Mouse (Mus musculus) midbrain, postnatal 0 days (tissue): ENCODE measurements at regions not wholly inside any gene's neighbourhood (a gene's known extent, or its start where the extent isn't known, plus 50 kb on each side); places are given as distances from the start of the nearest gene placed in this dataset.
"Not testable (repeated sequence)": the region's sequence is repeated elsewhere in the genome, so short reads cannot be mapped to it uniquely, and the experiment has no call there.

ENCODE experiments used
- ATAC-seq: fragments of 200-750 bp; cut with Nextera tagmentation; 2 replicates; pipeline ENCODE4 v1.8.0; 2017; ENCODE audit warnings: moderate number of reproducible peaks, mild to moderate bottlenecking, moderate TSS enrichment, moderate library complexity; ENCODE audit not compliant: low FRiP score
- DNase-seq: peaks from one replicate; pipeline ENCODE4 v3.0.0-alpha.2; 2015; ENCODE audit warnings: low spot score
- H3K27ac ChIP-seq: fragments of 300-500 bp; sonication (generic); 2 replicates; pipeline ENCODE4 v1.5.1; 2014; ENCODE audit warnings: low read depth, mild to moderate bottlenecking, low read length, mixed read lengths
- H3K27me3 ChIP-seq: fragments of 300-500 bp; sonication (generic); 2 replicates; pipeline ENCODE4 v1.6.1; 2014; ENCODE audit warnings: low read length, control low read depth, mixed read lengths; ENCODE audit not compliant: insufficient read depth
- H3K36me3 ChIP-seq: fragments of 300-500 bp; sonication (generic); 2 replicates; pipeline ENCODE4 v1.6.1; 2014; ENCODE audit warnings: low read length, control low read depth, mixed read lengths; ENCODE audit not compliant: insufficient read depth
- H3K4me1 ChIP-seq: fragments of 300-500 bp; sonication (generic); 2 replicates; pipeline ENCODE4 v1.6.1; 2014; ENCODE audit warnings: mild to moderate bottlenecking, control low read depth, antibody characterized with exemption, low read length, mixed read lengths; ENCODE audit not compliant: insufficient read depth
- H3K4me2 ChIP-seq: fragments of 300-500 bp; sonication (generic); 2 replicates; pipeline ENCODE4 v1.6.1; 2014; ENCODE audit warnings: low read depth, mild to moderate bottlenecking, low read length, mixed read lengths; ENCODE audit not compliant: poor library complexity, severe bottlenecking
- H3K4me3 ChIP-seq: fragments of 300-500 bp; sonication (generic); 2 replicates; pipeline ENCODE4 v1.5.1; 2014; ENCODE audit warnings: low read depth, mild to moderate bottlenecking, low read length, moderate library complexity
- H3K9ac ChIP-seq: fragments of 300-500 bp; sonication (generic); replicated peaks from 2 replicates; pipeline ENCODE4 v1.6.1; 2014; ENCODE audit warnings: mild to moderate bottlenecking, low read length, moderate library complexity, mixed read lengths; ENCODE audit not compliant: poor library complexity, severe bottlenecking
- H3K9me3 ChIP-seq: fragments of 300-500 bp; sonication (generic); 2 replicates; pipeline ENCODE4 v1.6.1; 2016; ENCODE audit warnings: low read length, control low read depth
- CTCF ChIP-seq: IDR thresholded peaks from 2 replicates; pipeline ENCODE4 v1.5.1; 2016; ENCODE audit warnings: antibody characterized with exemption, mild to moderate bottlenecking
- WGBS: fragments of 180-500 bp; shearing (Covaris S2); extraction: QIAGEN DNeasy Blood & Tissue Kit; methylation state at CpG from one replicate; pipeline ENCODE4 v1.1.7; 2014; 5-methylcytosine and 5-hydroxymethylcytosine counted together

GRCm38 (mm10) chr3:58240775-58241174 lies 173.7 kb upstream of the Tsc22d2 start:
- WGBS = 60% methylated on average over 4 of the region's 4 CpGs
- Histone ChIP-seq H3K9ac (no peak overlapping the region), H3K36me3 (no peaks in the 10 kb centered on the region), H3K4me1 (no peaks in the 10 kb centered on the region), H3K4me2 (no peak overlapping the region), H3K9me3 (no peaks in the 10 kb centered on the region), H3K27me3 (no peaks in the 10 kb centered on the region), H3K27ac (no peak overlapping the region), H3K4me3 (no peak overlapping the region)
- DNase-seq (no peak), ATAC-seq (0 out of 2 replicates have a peak, but pooled peaks have one; percentile 49)
- TF ChIP-seq CTCF = no peak

DNA sequence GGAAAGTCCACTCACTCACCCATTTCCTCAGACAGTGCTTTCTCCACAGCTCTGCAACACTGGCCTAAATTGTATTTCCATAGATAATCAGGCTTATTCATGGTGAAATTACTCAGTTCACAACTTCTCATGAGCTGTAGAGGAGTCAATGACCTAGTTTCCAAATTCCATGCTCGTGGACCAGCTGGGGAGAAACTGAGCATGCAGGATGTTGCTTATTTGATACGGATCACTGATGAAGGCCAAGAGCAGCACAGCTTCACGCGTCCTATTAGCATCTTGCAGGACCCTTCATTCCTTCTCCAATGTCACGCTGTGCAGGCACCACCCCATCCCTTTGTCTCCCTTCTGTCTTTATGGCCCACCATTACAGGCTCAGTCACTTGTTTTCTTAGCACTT lies 169.2 kb upstream of the Tsc22d2 start:
- H3K4me1 ChIP-seq = no peaks in the 10 kb centered on the region
- H3K4me3 ChIP-seq = no peak overlapping the region
- ATAC-seq = no peak
- H3K27me3 ChIP-seq = no peaks in the 10 kb centered on the region
- no peak overlapping the region for H3K27ac ChIP-seq
- H3K9ac ChIP-seq = no peak overlapping the region
- no peaks in the 10 kb centered on the region for H3K9me3 ChIP-seq
- DNase-seq = no peak
- H3K4me2 ChIP-seq = no peak overlapping the region
- 13% methylated on average over 5 of the region's 5 CpGs for WGBS
- no peak for TF ChIP-seq CTCF
- no peaks in the 10 kb centered on the region for H3K36me3 ChIP-seq

- no peak overlapping the region for H3K27ac ChIP-seq
- no peaks in the 10 kb centered on the region for H3K27me3 ChIP-seq
- ATAC-seq = no peak
- H3K4me2 ChIP-seq = no peak overlapping the region
- no peaks in the 10 kb centered on the region for H3K9me3 ChIP-seq
- H3K4me3 ChIP-seq = no peak overlapping the region
- no peaks in the 10 kb centered on the region for H3K4me1 ChIP-seq
- H3K36me3 ChIP-seq = no peaks in the 10 kb centered on the region
- WGBS = 77% methylated on average over 2 of the region's 2 CpGs
- TF ChIP-seq CTCF = no peak
- no peak overlapping the region for H3K9ac ChIP-seq
- no peak for DNase-seq
Observed at GRCm38 (mm10) chr3:58247989-58248388, 166.5 kb upstream of the Tsc22d2 start.

- ATAC-seq = no peak
- no peaks in the 10 kb centered on the region for H3K27me3 ChIP-seq
- TF ChIP-seq CTCF = no peak
Observed at GRCm38 (mm10) chr3:58253942-58254341, 160.6 kb upstream of the Tsc22d2 start.

DNA sequence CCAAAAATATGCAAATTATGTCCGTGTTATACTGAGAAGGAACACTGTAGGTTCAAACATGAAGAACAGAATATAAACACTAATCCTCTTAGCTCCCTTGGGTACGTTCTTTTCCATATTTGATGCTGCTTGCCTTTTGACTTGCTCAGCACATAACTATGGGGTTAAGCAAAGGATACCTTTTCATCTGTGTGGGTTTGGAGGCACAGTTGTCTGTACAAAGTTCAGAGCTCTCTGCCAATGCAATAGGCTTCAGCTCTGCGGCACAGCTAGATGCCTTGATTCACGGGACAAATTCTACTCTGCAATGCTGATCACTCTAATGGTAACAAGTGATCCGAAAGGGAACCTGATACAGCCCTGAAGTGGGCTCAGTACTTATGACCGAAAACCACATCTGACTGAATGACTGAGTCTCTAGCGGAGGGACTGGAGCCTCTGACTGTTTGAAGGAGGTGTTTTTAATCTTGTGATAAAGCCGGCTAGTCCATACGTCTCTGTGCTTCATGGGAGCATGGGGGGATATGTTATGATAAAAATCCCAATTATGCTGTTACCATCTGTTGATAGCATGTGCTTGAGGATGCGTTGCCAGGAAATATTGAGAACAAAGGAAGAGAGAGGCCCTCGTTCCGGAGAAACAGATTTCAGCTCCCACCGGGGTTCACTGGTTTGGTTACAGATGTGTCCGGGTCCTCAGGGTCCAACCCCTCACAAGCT lies 146.7 kb upstream of the Tsc22d2 start:
- H3K9me3 ChIP-seq = no peaks in the 10 kb centered on the region
- no peaks in the 10 kb centered on the region for H3K36me3 ChIP-seq
- H3K9ac ChIP-seq = no peak overlapping the region
- no peaks in the 10 kb centered on the region for H3K4me1 ChIP-seq
- ATAC-seq = no peak
- H3K27ac ChIP-seq = no peak overlapping the region
- WGBS = 67% methylated on average over 14 of the region's 14 CpGs
- H3K4me2 ChIP-seq = no peak overlapping the region
- no peaks in the 10 kb centered on the region for H3K27me3 ChIP-seq
- peak; percentile 14 for DNase-seq
- H3K4me3 ChIP-seq = no peak overlapping the region
- TF ChIP-seq CTCF = no peak

More at GRCm38 (mm10) chr3:58253942-58254341, 160.6 kb upstream of the Tsc22d2 start:
- Histone ChIP-seq H3K27ac (no peak overlapping the region), H3K36me3 (no peaks in the 10 kb centered on the region), H3K4me3 (no peak overlapping the region), H3K9me3 (no peaks in the 10 kb centered on the region), H3K4me2 (no peak overlapping the region), H3K9ac (no peak overlapping the region), H3K4me1 (no peaks in the 10 kb centered on the region)
- no peak for DNase-seq
- 76% methylated on average over 8 of the region's 8 CpGs for WGBS

- ATAC-seq, H3K9me3 ChIP-seq, H3K27me3 ChIP-seq, DNase-seq, H3K4me3 ChIP-seq, H3K4me2 ChIP-seq, H3K36me3 ChIP-seq, H3K4me1 ChIP-seq, H3K9ac ChIP-seq, H3K27ac ChIP-seq: not testable (repeated sequence)
- WGBS = no CpG with 5 or more reads among the region's 4 CpGs
Observed at GRCm38 (mm10) chr3:58271441-58271840, 143.1 kb upstream of the Tsc22d2 start.
